Mouse (Mus musculus): ENCODE data around the gene Arid3a. TPM values are rescaled to one million over a fixed set of nuclear protein-coding genes. Genes with fewer than 3 reads are reported as not detected.

Gene Arid3a
- polyA plus RNA-seq, 1 experiment from 2014 or later, result 14.0 TPM

DNA sequence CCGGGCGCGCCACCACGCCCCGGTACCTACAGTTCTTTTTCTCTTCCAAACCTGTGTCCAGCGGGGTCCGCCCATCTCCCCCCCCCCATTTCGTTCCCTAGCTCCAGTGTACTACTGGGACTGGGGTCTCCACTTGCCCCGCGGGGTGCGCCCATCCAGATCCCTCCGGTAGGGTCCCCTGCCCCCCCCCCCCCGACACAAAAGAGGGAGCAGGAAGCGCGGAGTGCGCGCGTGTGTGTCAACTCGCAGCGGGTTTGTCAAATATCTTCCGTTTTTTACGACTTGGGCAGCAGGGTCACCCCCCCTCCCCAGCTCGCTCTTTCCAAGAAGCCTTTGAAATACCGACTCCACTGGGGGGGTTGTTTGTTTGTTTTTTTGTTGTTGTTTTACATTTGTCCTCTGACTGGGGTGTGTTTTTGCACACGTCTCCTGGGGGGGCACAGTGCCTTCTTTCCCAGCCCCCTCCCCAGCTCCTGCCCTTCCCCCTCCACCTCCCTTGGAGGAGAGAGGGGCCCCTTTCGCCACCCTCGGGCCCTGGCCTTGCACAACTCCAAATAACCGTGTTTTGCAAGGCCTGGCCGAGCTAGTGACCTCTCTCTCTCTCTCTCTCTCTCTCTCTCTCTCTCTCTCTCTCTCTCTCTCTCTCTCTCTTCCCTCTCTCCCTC, 1.3 kb downstream of the Arid3a start:
- Histone ChIP-seq H3K4me1 (ENCODE audit: control insufficient read depth, insufficient read depth, low read length) (peaks cover 37% of the 10 kb centered on the region), H3K4me2 (replicated peaks; ENCODE audit: low read depth, low read length) (peak overlapping the region; percentile 83), H3K9me3 (ENCODE audit: control insufficient read depth, low read depth, low read length) (no peaks in the 10 kb centered on the region), H3K36me3 (ENCODE audit: control insufficient read depth, insufficient read depth, low read length) (peaks cover 18% of the 10 kb centered on the region), H3K9ac (replicated peaks; ENCODE audit: low read depth, low read length) (peak overlapping the region; percentile 85), H3K27ac (ENCODE audit: low read length) (peak overlapping the region; percentile 96), H3K27me3 (ENCODE audit: control insufficient read depth, insufficient read depth, low read length) (peaks cover 1% of the 10 kb centered on the region; the same call in 1 of the 2 replicates), H3K4me3 (ENCODE audit: low read depth, low read length) (peak overlapping the region; percentile 77)
- no peak for ATAC-seq (ENCODE audit: insufficient number of reproducible peaks, insufficient read depth, low FRiP score, low read depth)
- WGBS, result under 1% methylated on average over 28 of the region's 29 CpGs

- Histone ChIP-seq H3K9ac (replicated peaks; ENCODE audit: low read depth, low read length) (no peak overlapping the region; the same call in 1 of the 2 replicates), H3K9me3 (ENCODE audit: control insufficient read depth, low read depth, low read length) (no peaks in the 10 kb centered on the region), H3K27me3 (ENCODE audit: control insufficient read depth, insufficient read depth, low read length) (no peaks in the 10 kb centered on the region), H3K4me1 (ENCODE audit: control insufficient read depth, insufficient read depth, low read length) (peaks cover 46% of the 10 kb centered on the region), H3K4me2 (replicated peaks; ENCODE audit: low read depth, low read length) (peak overlapping the region; percentile 83), H3K36me3 (ENCODE audit: control insufficient read depth, insufficient read depth, low read length) (peaks cover 22% of the 10 kb centered on the region), H3K4me3 (ENCODE audit: low read depth, low read length) (peak overlapping the region; percentile 77), H3K27ac (ENCODE audit: low read length) (peak overlapping the region; percentile 48; the same call in 1 of the 2 replicates)
- WGBS, result 17% methylated on average over 9 of the region's 9 CpGs
- no peak for ATAC-seq (ENCODE audit: insufficient number of reproducible peaks, insufficient read depth, low FRiP score, low read depth)
These were observed 2.3 kb downstream of the Arid3a start for GRCm38 (mm10) chr10:79928907-79929701.

DNA sequence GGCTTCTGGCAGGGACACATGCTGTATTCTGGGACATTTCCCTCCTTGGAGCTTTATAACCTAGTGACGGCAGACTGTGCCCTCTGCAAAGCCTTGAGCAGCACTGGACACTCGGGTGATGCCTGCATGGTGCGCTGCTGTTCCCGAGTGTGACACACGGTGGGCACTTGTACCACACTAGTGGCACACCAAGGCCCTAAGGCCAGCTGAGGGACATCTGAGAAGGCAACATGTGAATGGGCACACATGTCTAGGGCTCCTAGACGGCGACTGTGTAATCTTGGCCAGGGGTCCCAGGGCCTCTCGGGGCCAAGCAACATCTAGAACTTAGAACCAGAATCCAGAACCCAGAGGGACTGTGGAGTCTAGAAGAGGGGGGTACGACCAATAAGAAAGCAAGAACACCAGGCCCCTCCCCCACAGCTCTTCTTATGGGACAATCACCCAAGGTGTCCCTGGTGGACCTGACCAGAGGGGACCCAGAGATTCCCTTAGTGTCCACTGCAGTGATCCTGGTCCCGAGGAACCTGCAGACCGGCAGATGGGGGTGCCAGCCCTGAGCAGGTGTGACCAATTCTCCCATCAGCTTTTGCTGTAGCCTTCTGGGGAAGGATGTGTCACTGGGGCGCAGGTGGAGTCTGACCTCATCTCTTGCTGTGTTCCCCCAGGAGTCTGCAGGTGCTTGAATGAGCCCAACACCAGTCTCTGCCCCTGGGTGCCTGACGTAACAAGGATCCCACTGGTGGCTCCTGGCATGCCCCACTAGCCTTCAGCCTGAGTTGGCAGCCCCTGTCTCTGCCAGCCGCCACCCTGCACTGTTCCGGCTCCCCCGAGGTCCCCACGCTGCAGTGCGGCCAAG, 3.4 kb downstream of the Arid3a start:
- Histone ChIP-seq H3K36me3 (ENCODE audit: control insufficient read depth, insufficient read depth, low read length) (peaks cover 22% of the 10 kb centered on the region), H3K9ac (replicated peaks; ENCODE audit: low read depth, low read length) (no peak overlapping the region), H3K4me1 (ENCODE audit: control insufficient read depth, insufficient read depth, low read length) (peaks cover 54% of the 10 kb centered on the region), H3K4me3 (ENCODE audit: low read depth, low read length) (no peak overlapping the region), H3K9me3 (ENCODE audit: control insufficient read depth, low read depth, low read length) (no peaks in the 10 kb centered on the region), H3K27ac (ENCODE audit: low read length) (no peak overlapping the region), H3K4me2 (replicated peaks; ENCODE audit: low read depth, low read length) (no peak overlapping the region), H3K27me3 (ENCODE audit: control insufficient read depth, insufficient read depth, low read length) (no peaks in the 10 kb centered on the region)
- ATAC-seq (ENCODE audit: insufficient number of reproducible peaks, insufficient read depth, low FRiP score, low read depth), result no peak
- 87% methylated on average over 18 of the region's 18 CpGs for WGBS

- Histone ChIP-seq H3K4me3 (ENCODE audit: low read depth, low read length) (no peak overlapping the region), H3K27me3 (ENCODE audit: control insufficient read depth, insufficient read depth, low read length) (no peaks in the 10 kb centered on the region), H3K9ac (replicated peaks; ENCODE audit: low read depth, low read length) (no peak overlapping the region), H3K9me3 (ENCODE audit: control insufficient read depth, low read depth, low read length) (no peaks in the 10 kb centered on the region), H3K36me3 (ENCODE audit: control insufficient read depth, insufficient read depth, low read length) (peaks cover 22% of the 10 kb centered on the region), H3K4me1 (ENCODE audit: control insufficient read depth, insufficient read depth, low read length) (peaks cover 50% of the 10 kb centered on the region), H3K4me2 (replicated peaks; ENCODE audit: low read depth, low read length) (no peak overlapping the region), H3K27ac (ENCODE audit: low read length) (no peak overlapping the region)
- ATAC-seq (ENCODE audit: insufficient number of reproducible peaks, insufficient read depth, low FRiP score, low read depth), result no peak
- 92% methylated on average over 16 of the region's 16 CpGs for WGBS
These were observed 4.0 kb downstream of the Arid3a start for GRCm38 (mm10) chr10:79930826-79931186.

GRCm38 (mm10) chr10:79931797-79932196, 5.0 kb downstream of the Arid3a start:
- no peak for ATAC-seq (ENCODE audit: insufficient number of reproducible peaks, insufficient read depth, low FRiP score, low read depth)
- no peaks in the 10 kb centered on the region for H3K9me3 ChIP-seq (ENCODE audit: control insufficient read depth, low read depth, low read length)
- H3K4me1 ChIP-seq (ENCODE audit: control insufficient read depth, insufficient read depth, low read length), result peaks cover 52% of the 10 kb centered on the region
- H3K4me3 ChIP-seq (ENCODE audit: low read depth, low read length), result no peak overlapping the region
- peaks cover 22% of the 10 kb centered on the region for H3K36me3 ChIP-seq (ENCODE audit: control insufficient read depth, insufficient read depth, low read length)
- H3K9ac ChIP-seq (replicated peaks; ENCODE audit: low read depth, low read length), result no peak overlapping the region
- 82% methylated on average over 9 of the region's 9 CpGs for WGBS
- no peak overlapping the region for H3K27ac ChIP-seq (ENCODE audit: low read length)
- H3K4me2 ChIP-seq (replicated peaks; ENCODE audit: low read depth, low read length), result no peak overlapping the region
- H3K27me3 ChIP-seq (ENCODE audit: control insufficient read depth, insufficient read depth, low read length), result no peaks in the 10 kb centered on the region

DNA sequence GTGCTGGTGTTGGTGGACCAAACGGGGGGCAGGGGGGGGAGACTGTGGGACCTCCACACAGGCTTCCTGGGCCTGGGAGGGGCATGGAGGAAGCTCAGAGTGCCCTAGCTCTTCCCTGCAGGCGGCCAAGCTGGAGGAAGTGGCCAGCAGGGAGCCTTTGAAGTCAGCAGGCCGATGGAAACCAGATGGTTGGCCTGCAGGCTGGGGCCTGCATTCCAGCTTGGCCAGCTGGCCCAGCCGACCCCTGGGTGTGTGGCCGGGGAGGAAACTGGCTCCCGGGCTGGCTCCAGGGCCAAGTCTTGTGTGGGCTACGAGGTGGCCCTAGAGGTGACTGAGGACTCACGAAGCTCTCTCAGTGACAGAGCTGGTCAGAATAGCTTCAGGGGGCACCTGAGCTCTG, 5.9 kb downstream of the Arid3a start:
- no peak; the same call in 1 of the 2 replicates for ATAC-seq (ENCODE audit: insufficient number of reproducible peaks, insufficient read depth, low FRiP score, low read depth)
- peaks cover 26% of the 10 kb centered on the region for H3K36me3 ChIP-seq (ENCODE audit: control insufficient read depth, insufficient read depth, low read length)
- WGBS, result 19% methylated on average over 8 of the region's 8 CpGs
- no peak overlapping the region for H3K9ac ChIP-seq (replicated peaks; ENCODE audit: low read depth, low read length)
- no peak overlapping the region for H3K4me3 ChIP-seq (ENCODE audit: low read depth, low read length)
- no peaks in the 10 kb centered on the region for H3K9me3 ChIP-seq (ENCODE audit: control insufficient read depth, low read depth, low read length)
- H3K4me2 ChIP-seq (replicated peaks; ENCODE audit: low read depth, low read length), result no peak overlapping the region
- no peaks in the 10 kb centered on the region for H3K27me3 ChIP-seq (ENCODE audit: control insufficient read depth, insufficient read depth, low read length)
- H3K27ac ChIP-seq (ENCODE audit: low read length), result peak overlapping the region; percentile 55; the same call in 1 of the 2 replicates
- H3K4me1 ChIP-seq (ENCODE audit: control insufficient read depth, insufficient read depth, low read length), result peaks cover 58% of the 10 kb centered on the region

- no peak overlapping the region for H3K9ac ChIP-seq (replicated peaks; ENCODE audit: low read depth, low read length)
- ATAC-seq (ENCODE audit: insufficient number of reproducible peaks, insufficient read depth, low FRiP score, low read depth), result no peak
- H3K36me3 ChIP-seq (ENCODE audit: control insufficient read depth, insufficient read depth, low read length), result peaks cover 31% of the 10 kb centered on the region
- H3K27ac ChIP-seq (ENCODE audit: low read length), result peak overlapping the region; percentile 55; the same call in 1 of the 2 replicates
- peaks cover 58% of the 10 kb centered on the region for H3K4me1 ChIP-seq (ENCODE audit: control insufficient read depth, insufficient read depth, low read length)
- no peak overlapping the region for H3K4me3 ChIP-seq (ENCODE audit: low read depth, low read length)
- H3K27me3 ChIP-seq (ENCODE audit: control insufficient read depth, insufficient read depth, low read length), result no peaks in the 10 kb centered on the region
- H3K4me2 ChIP-seq (replicated peaks; ENCODE audit: low read depth, low read length), result no peak overlapping the region
- no peaks in the 10 kb centered on the region for H3K9me3 ChIP-seq (ENCODE audit: control insufficient read depth, low read depth, low read length)
- WGBS, result 60% methylated on average over 9 of the region's 9 CpGs
These were observed 6.4 kb downstream of the Arid3a start for GRCm38 (mm10) chr10:79933145-79933679.

DNA sequence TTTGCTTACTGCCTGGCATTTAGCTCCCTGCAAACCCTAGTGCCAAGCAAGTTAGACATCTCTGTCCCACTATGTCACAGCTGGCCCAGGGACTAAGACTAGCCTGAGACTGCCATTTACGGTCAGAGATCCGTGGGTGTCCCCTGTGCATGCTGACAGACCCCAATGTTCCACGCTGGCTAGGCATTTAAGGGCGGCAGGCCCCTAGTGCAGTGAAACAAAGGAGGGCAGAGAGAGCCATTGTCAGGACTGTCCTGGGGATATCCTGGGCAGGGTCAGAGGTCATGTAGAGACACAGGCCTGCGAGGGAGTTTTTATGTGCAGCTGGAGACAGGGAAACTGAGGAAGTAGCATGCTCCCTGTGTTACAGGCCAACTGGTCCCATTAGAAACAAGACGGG, 7.0 kb downstream of the Arid3a start:
- H3K4me1 ChIP-seq (ENCODE audit: control insufficient read depth, insufficient read depth, low read length), result peaks cover 57% of the 10 kb centered on the region
- H3K27me3 ChIP-seq (ENCODE audit: control insufficient read depth, insufficient read depth, low read length), result no peaks in the 10 kb centered on the region
- 0 out of 2 replicates have a peak overlapping the region, but pooled peaks have one; percentile 55 for H3K27ac ChIP-seq (ENCODE audit: low read length)
- no peak overlapping the region for H3K4me3 ChIP-seq (ENCODE audit: low read depth, low read length)
- 73% methylated on average over 6 of the region's 6 CpGs for WGBS
- H3K36me3 ChIP-seq (ENCODE audit: control insufficient read depth, insufficient read depth, low read length), result peaks cover 35% of the 10 kb centered on the region
- H3K4me2 ChIP-seq (replicated peaks; ENCODE audit: low read depth, low read length), result no peak overlapping the region
- H3K9me3 ChIP-seq (ENCODE audit: control insufficient read depth, low read depth, low read length), result no peaks in the 10 kb centered on the region
- H3K9ac ChIP-seq (replicated peaks; ENCODE audit: low read depth, low read length), result no peak overlapping the region
- ATAC-seq (ENCODE audit: insufficient number of reproducible peaks, insufficient read depth, low FRiP score, low read depth), result no peak

Measured in stomach, embryonic 14.5 days (tissue).